Mouse (Mus musculus): ENCODE data around the gene Gm27029. TPM values are rescaled to one million over a fixed set of nuclear protein-coding genes. Genes with fewer than 3 reads are reported as not detected.
"Not testable (repeated sequence)": the region's sequence is repeated elsewhere in the genome, so short reads cannot be mapped to it uniquely, and the experiment has no call there.

Gm27029 gene
- polyA plus RNA-seq, 1 experiment from 2014 or later, result 6.5 TPM

DNA sequence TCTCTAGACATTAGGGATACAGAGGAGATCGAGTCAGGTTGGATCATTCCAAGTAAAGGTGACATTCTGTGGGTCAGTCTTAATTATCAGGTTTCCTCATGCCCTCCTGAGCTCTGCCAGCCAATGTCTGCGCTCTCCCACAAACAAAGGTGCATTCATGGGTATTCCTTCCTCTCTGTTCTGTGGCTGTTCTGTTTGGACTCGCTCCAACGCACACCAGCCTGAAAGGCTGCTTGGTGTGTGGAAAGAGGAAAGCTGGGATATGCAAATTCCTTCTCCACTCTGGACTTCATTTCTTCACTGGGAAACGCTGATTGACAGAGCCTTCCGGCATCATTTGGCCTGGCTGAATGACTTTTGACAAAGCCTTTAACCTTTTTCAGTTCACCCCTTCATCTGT, 30.1 kb upstream of the Gm27029 start:
- ATAC-seq (ENCODE audit: low FRiP score), result peak; percentile 55; the same call in 1 of the 2 replicates
- Histone ChIP-seq H3K4me1 (peaks cover 9% of the 10 kb centered on the region), H3K27me3 (no peaks in the 10 kb centered on the region), H3K4me3 (replicated peaks) (no peak overlapping the region), H3K27ac (peak overlapping the region; percentile 21), H3K36me3 (replicated peaks) (peaks cover 22% of the 10 kb centered on the region), H3K9me3 (no peaks in the 10 kb centered on the region), H3K9ac (no peak overlapping the region), H3K4me2 (peak overlapping the region; percentile 6; the same call in 1 of the 2 replicates)
- 23% methylated on average over 6 of the region's 6 CpGs for WGBS

- Histone ChIP-seq H3K27ac (no peak overlapping the region), H3K27me3 (no peaks in the 10 kb centered on the region), H3K4me2 (no peak overlapping the region), H3K36me3 (replicated peaks) (peaks cover 2% of the 10 kb centered on the region; the same call in 1 of the 2 replicates), H3K4me3 (replicated peaks) (no peak overlapping the region), H3K9ac (no peak overlapping the region), H3K9me3 (no peaks in the 10 kb centered on the region), H3K4me1 (peaks cover 9% of the 10 kb centered on the region)
- no peak for ATAC-seq (ENCODE audit: low FRiP score)
- WGBS, result 73% methylated on average over 10 of the region's 10 CpGs
Measured at GRCm38 (mm10) chr11:101452093-101452774, 27.6 kb upstream of the Gm27029 start.

DNA sequence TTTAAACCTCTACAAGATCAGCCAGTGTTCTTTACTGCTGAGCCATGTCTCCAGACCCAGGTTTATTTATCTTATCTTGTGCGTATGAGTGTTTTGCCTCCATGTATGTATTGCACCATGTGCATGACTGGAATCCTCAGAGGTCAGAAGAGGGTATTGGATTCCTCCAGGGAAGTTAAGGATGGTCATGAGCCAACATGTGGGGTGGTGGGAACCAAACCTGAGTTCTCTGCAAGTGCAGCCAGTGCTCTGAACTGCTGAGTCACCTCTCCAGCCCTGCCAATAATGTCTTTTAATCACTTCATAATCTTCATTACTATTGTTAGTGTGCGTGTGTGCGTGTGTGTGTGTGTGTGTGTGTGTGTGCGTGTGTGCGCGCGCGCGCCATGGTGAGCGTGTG, 26.9 kb upstream of the Gm27029 start:
- ATAC-seq (ENCODE audit: low FRiP score), result no peak
- no peaks in the 10 kb centered on the region for H3K27me3 ChIP-seq
- peaks cover 9% of the 10 kb centered on the region for H3K4me1 ChIP-seq
- no peak overlapping the region for H3K4me2 ChIP-seq
- H3K9me3 ChIP-seq, result no peaks in the 10 kb centered on the region
- H3K27ac ChIP-seq, result no peak overlapping the region
- 95% methylated on average over 10 of the region's 10 CpGs for whole genome bisulfite sequencing
- H3K4me3 ChIP-seq (replicated peaks), result no peak overlapping the region
- no peaks in the 10 kb centered on the region for H3K36me3 ChIP-seq (replicated peaks)
- no peak overlapping the region for H3K9ac ChIP-seq

DNA sequence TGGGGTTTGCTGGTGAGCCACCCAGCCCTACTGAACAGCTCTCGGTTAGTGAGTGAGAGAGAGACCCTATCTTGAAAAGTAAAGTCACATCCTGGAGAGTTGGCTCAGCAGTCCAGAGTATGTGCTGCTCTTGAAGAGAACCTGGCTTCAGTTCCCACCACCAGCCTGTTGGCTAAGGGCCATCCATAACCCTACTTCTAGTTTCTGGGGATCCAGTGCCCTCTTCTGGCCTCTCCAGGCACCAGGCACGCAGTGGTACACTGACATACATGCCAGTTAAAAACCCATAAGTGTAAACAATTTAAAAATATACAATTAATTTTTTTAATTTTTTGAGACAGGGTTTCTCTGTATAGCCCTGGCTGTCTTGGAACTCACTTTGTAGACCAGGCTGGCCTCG, 25.8 kb upstream of the Gm27029 start:
- no peak overlapping the region for H3K9ac ChIP-seq
- no peak overlapping the region for H3K4me3 ChIP-seq (replicated peaks)
- H3K27ac ChIP-seq, result no peak overlapping the region
- no peak overlapping the region for H3K4me2 ChIP-seq
- H3K9me3 ChIP-seq, result no peaks in the 10 kb centered on the region
- no peaks in the 10 kb centered on the region for H3K27me3 ChIP-seq
- H3K4me1 ChIP-seq, result peaks cover 9% of the 10 kb centered on the region
- peaks cover 7% of the 10 kb centered on the region for H3K36me3 ChIP-seq (replicated peaks)
- no peak for ATAC-seq (ENCODE audit: low FRiP score)
- 82% methylated on average over 3 of the region's 3 CpGs for WGBS

DNA sequence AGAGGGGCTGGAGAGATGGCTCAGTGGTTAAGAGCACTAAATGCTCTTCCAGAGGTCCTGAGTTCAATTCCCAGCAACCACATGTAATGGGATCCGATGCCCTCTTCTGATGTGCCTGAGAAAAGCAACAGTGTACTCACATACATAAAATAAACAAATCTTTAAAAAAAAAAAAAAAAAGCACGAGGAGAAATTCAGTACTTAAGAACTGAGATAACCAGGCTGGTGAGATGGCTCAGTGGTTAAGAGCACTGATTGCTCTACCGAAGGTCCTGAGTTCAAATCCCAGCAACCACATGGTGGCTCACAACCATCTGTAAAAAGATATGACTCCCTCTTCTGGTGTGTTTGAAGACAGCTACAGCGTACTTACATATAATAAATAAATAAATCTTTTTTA, 25.0 kb upstream of the Gm27029 start:
- not testable (repeated sequence) for H3K27me3 ChIP-seq; H3K27ac ChIP-seq; H3K9me3 ChIP-seq; H3K4me3 ChIP-seq (replicated peaks); H3K4me2 ChIP-seq; ATAC-seq (ENCODE audit: low FRiP score); H3K4me1 ChIP-seq; H3K9ac ChIP-seq
- WGBS, result 82% methylated on average over 4 of the region's 4 CpGs
- peaks cover 15% of the 10 kb centered on the region for H3K36me3 ChIP-seq (replicated peaks)

GRCm38 (mm10) chr11:101448899-101449298, 24.3 kb upstream of the Gm27029 start:
- Histone ChIP-seq H3K27ac (no peak overlapping the region), H3K4me1 (peaks cover 4% of the 10 kb centered on the region), H3K27me3 (no peaks in the 10 kb centered on the region), H3K9me3 (no peaks in the 10 kb centered on the region), H3K4me3 (replicated peaks) (no peak overlapping the region), H3K9ac (no peak overlapping the region), H3K4me2 (no peak overlapping the region), H3K36me3 (replicated peaks) (peaks cover 22% of the 10 kb centered on the region)
- WGBS, result 86% methylated on average over 4 of the region's 4 CpGs
- no peak for ATAC-seq (ENCODE audit: low FRiP score)

DNA sequence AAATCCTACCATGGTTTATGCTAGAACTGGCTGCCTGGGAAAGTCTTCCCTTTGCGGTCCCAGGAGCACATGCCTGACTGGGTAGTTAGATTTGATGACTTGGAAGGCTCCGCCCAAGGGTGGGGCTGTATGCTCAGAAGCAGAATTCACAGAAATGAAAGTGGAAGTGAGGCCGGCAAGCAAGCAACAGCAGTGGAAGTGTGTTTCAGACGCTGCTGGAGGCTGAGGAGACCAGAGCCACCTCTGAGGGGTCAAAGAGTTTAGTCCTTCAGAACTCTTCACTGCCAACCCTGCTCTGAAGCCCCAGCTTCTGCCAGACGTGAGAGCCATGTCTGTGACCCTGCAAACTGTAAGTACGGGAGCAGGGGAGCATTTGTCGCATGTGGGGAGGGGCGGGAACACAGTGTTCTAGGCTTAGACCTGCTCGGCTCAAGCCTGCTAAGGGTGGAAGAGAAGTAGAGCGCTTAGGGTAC, 23.7 kb upstream of the Gm27029 start, which contains the start of gene Ifi35:
Ifi35 (plus strand) TSS at position 134 of the 473 bp plus-strand sequence.
- no peak within 1 kb of the TSS for H3K9ac ChIP-seq
- 49% methylated on average over 10 of the region's 10 CpGs for WGBS
- H3K27ac ChIP-seq, result no peak within 1 kb of the TSS
- peak within 1 kb of the TSS; percentile 8; the same call in 1 of the 2 replicates for H3K4me2 ChIP-seq
- peaks cover 10% of the 10 kb centered on the region for H3K4me1 ChIP-seq
- H3K9me3 ChIP-seq, result no peaks in the 10 kb centered on the region
- H3K4me3 ChIP-seq (replicated peaks), result 0 out of 2 replicates have a peak within 1 kb of the TSS, but pooled peaks have one; percentile 4
- ATAC-seq (ENCODE audit: low FRiP score), result no peak
- H3K27me3 ChIP-seq, result no peaks in the 10 kb centered on the region
- peaks cover 27% of the 10 kb centered on the region for H3K36me3 ChIP-seq (replicated peaks)

DNA sequence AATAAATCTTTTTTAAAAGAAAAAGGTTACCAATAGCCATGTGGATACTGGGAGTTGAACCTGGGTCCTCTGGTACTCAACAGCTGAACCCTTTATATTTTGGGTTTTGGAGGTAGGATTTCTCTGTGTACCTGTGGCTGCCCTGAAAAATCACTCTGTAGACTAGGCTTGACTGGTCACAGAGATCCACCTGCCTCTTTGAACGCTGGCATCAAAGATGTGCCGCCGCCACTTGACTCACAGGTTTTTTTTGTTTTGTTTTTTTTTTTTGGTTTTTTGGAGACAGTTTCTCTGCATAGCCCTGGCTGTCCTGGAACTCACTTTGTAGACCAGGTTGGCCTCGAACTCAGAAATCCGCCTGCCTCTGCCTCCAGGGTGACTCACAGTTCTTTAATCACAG, 23.2 kb upstream of the Gm27029 start:
- Histone ChIP-seq H3K4me3 (replicated peaks) (no peak overlapping the region), H3K27ac (no peak overlapping the region), H3K27me3 (no peaks in the 10 kb centered on the region), H3K36me3 (replicated peaks) (peaks cover 27% of the 10 kb centered on the region), H3K9ac (no peak overlapping the region), H3K9me3 (no peaks in the 10 kb centered on the region), H3K4me1 (peaks cover 14% of the 10 kb centered on the region), H3K4me2 (no peak overlapping the region)
- 92% methylated on average over 5 of the region's 5 CpGs for WGBS
- no peak for ATAC-seq (ENCODE audit: low FRiP score)

DNA sequence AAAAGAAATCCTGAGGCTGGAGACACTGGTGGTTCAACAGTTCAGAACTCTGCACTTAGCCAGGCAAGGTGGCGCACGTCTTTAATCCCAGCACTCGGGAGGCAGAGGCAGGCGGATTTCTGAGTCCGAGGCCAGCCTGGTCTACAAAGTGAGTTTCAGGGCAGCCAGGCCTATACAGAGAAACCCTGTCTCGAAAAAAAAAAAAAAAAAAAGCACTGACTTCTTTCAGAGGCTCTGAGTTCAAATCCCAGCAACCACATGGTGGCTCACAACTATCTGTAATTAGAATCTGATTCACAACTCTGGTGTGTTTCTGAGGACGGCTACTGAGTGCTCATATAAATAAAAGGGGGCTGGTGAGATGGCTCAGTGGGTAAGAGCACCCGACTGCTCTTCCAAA, 22.3 kb upstream of the Gm27029 start:
- H3K27ac ChIP-seq; H3K27me3 ChIP-seq; H3K4me2 ChIP-seq; H3K9me3 ChIP-seq; H3K4me3 ChIP-seq (replicated peaks); ATAC-seq (ENCODE audit: low FRiP score); H3K9ac ChIP-seq: not testable (repeated sequence)
- 96% methylated on average over 8 of the region's 8 CpGs for WGBS
- H3K36me3 ChIP-seq (replicated peaks), result peaks cover 27% of the 10 kb centered on the region
- H3K4me1 ChIP-seq, result peaks cover 14% of the 10 kb centered on the region

GRCm38 (mm10) chr11:101446319-101446718, 21.7 kb upstream of the Gm27029 start:
- H3K27me3 ChIP-seq, result no peaks in the 10 kb centered on the region
- 83% methylated on average over 1 of the region's 1 CpGs for WGBS
- H3K36me3 ChIP-seq (replicated peaks), result peaks cover 27% of the 10 kb centered on the region
- H3K9me3 ChIP-seq, result no peaks in the 10 kb centered on the region
- H3K4me1 ChIP-seq, result peaks cover 14% of the 10 kb centered on the region
- no peak for ATAC-seq (ENCODE audit: low FRiP score)
- H3K4me3 ChIP-seq (replicated peaks), result no peak overlapping the region
- H3K9ac ChIP-seq, result no peak overlapping the region
- H3K27ac ChIP-seq, result no peak overlapping the region
- H3K4me2 ChIP-seq, result no peak overlapping the region

- peak; percentile 27; the same call in 1 of the 2 replicates for ATAC-seq (ENCODE audit: low FRiP score)
- peaks cover 14% of the 10 kb centered on the region for H3K4me1 ChIP-seq
- peak overlapping the region; percentile 95 for H3K27ac ChIP-seq
- H3K9me3 ChIP-seq, result no peaks in the 10 kb centered on the region
- 2% methylated on average over 14 of the region's 14 CpGs for WGBS
- H3K4me3 ChIP-seq (replicated peaks), result peak overlapping the region; percentile 80
- peak overlapping the region; percentile 92 for H3K9ac ChIP-seq
- no peaks in the 10 kb centered on the region for H3K27me3 ChIP-seq
- peaks cover 27% of the 10 kb centered on the region for H3K36me3 ChIP-seq (replicated peaks)
- H3K4me2 ChIP-seq, result peak overlapping the region; percentile 95
Measured at GRCm38 (mm10) chr11:101442760-101443159, 18.2 kb upstream of the Gm27029 start.

DNA sequence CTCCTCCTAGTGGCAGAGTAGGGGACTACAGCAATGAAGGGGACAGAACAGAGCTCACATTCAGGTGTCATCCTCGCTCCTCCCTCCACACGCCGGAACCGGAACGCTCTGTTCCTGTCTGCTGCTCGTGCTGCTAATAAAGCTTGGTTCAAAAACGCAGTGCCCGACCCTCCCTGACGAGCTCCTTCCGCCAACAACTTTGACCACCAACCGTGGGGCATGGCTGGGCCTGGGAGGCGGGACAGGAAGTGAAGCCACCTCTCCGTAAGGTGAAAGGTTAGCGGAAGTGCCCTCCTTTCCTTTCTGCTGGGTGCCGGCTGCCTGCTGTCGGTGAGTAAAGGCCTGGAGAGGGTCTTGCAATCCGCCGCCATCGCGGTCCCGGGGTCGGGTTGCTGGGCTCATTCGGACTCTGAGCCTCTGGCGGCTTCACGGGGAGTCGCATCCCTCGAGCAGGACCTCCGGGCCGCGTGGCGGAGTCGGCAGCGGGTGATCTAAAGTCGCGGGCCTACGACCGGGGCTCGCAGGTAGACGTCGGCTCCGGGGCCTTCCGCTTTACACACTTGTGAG, 17.6 kb upstream of the Gm27029 start, which contains the start of gene Rpl27:
Rpl27 (plus strand) TSS at position 172 of the 567 bp plus-strand sequence.
- Histone ChIP-seq H3K4me1 (peaks cover 14% of the 10 kb centered on the region), H3K27ac (peak within 1 kb of the TSS; percentile 95), H3K27me3 (no peaks in the 10 kb centered on the region), H3K4me3 (replicated peaks) (peak within 1 kb of the TSS; percentile 80), H3K36me3 (replicated peaks) (peaks cover 27% of the 10 kb centered on the region), H3K4me2 (peak within 1 kb of the TSS; percentile 95), H3K9ac (peak within 1 kb of the TSS; percentile 92), H3K9me3 (no peaks in the 10 kb centered on the region)
- WGBS, result under 1% methylated on average over 40 of the region's 42 CpGs
- ATAC-seq (ENCODE audit: low FRiP score), result peak; percentile 98

Data from forebrain, embryonic 12.5 days (tissue).